Mouse (Mus musculus): Measurements from ENCODE around the gene Gm17949.
"Not testable (repeated sequence)": the region's sequence is repeated elsewhere in the genome, so short reads cannot be mapped to it uniquely, and the experiment has no call there.

Gm17949 gene

DNA sequence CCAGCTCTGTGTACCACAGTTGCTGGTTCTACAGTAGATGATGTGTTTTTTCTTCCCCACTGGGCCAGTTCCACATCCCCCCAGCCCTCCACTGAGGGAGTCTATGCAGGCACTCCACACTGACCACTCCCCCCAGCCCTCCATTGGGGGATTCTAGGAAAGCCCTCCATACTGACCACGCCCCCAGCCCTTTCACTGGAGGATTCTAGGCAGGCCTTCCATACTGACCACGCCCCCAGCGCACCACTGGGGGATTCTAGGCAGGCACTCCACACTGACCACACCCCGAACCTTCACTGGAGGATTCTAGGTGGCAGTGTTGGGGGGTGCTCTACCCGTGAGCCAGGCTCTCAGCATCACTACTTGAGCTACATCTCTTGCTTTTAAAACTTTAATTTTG, 36.1 kb downstream of the Gm17949 start:
- no peak for DNase-seq (ENCODE audit: low spot score)

DNA sequence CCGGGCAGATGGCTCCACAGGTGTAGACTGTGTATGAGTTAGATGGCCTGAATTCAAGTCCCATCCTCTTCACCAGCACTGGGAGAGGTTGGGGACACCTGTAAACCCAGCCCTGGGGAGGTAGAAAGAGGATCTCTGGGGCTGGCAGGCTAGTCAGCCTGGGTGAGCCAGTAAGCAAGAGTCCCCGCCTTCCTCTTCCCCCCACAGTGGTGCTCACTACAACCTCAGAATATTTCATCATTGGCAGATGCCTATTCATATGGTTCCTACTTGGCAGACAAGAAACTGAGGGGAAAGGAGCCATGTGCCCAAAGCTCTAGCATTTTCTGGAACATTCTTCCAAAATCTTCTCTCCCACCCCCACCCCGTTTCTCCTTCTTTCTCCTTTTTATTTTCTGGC, 37.5 kb downstream of the Gm17949 start:
- DNase-seq (ENCODE audit: low spot score) = no peak

DNA sequence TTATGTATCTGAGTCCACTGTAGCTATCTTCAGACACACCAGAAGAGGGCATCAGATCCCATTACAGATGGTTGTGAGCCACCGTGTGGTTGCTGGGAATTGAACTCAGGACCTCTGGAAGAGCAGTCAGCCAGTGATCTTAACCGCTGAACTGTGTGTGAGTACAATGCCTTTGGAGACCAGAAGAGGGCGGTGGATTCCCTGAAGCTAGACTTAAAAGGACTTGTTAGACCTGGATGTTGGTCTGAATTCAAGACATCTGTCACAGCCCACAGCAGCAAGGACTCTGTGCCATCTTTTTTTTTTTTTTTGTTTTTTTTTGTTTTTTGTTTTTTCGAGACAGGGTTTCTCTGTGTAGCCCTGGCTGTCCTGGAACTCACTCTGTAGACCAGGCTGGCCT, 40.4 kb downstream of the Gm17949 start:
- DNase-seq (ENCODE audit: low spot score) = not testable (repeated sequence)

DNA sequence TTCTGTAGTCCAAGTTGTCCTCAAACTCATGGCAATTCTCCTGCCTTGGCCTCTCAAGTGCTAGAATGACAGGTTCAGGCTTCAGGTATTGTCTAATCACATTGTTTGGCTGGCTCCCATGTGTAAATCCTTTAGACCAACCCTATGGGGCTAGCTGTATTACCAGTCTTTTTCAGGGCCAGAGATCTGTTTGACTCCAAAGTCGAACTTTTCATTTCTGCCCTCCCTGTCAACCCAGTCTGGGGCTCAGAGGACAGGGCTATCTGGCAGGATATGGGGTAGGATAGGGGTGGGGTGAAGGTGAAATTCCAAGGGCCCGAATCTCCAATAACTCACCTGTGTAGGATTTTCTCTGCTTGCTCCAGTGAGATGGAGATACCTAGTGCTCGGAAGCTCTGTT, 45.0 kb downstream of the Gm17949 start:
- DNase-seq (ENCODE audit: low spot score) = no peak

DNA sequence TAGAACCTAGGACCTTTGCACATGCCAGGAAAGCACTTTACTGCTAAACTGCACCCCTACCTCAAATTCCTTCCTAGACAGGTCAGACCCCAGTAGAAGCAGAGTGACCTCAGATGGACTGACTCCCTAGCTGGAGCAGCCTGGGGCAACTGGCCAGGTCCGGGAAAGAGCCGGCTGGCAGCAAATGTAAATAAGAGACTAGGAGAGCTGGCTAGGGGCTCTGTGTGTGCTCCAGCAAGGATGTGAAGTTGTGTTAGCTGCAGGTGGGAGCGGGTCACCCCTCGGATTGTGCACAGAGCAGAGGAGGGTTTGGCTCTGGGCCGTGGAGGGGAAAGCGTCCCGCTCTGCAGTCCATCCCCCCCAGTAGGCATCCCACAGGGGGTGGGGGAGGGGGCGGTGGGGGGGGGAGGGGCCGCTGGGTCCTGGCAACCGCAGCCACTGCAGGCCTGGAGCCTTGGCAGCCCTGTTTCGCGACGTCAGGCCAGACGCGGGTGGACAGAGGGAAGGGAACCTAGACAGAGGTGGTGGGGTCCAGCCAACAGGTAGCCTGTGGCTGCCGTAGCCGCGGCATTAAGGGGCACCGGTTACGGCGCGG, 47.7 kb downstream of the Gm17949 start, which contains the start of gene Crb3:
TSS of gene Crb3 (plus strand) at position 215 of the 595 bp plus-strand sequence.
- no peak for DNase-seq (ENCODE audit: low spot score)

DNA sequence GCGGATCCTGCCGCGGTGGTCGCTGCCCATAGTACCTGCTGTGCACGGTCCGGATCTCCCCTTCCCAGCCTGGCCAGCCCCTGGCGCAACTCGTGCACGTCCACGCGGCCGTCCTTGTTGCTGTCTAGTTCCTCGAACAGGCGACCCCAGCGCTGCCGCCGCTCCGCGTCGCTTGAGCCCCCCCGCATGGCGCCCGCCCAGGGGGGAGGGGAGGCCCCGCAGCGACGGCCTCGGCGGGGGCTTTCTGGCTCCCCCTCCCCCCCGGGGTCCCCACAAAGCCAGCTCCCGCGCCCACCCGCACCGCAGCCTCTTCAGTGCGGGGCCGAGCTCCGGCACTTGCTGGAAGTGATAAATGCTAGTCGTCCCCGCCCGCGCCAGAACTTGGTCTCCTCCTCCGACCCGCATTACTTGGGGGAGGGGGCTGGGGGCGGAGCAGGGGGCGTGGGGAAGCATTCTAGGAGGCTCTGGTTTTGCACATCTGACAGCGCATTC, 48.3 kb downstream of the Gm17949 start, which contains the start of gene Slc25a23:
TSS of gene Slc25a23 (minus strand) at position 378 of the 492 bp plus-strand sequence.
- DNase-seq (ENCODE audit: low spot score) = peak; percentile 25

DNA sequence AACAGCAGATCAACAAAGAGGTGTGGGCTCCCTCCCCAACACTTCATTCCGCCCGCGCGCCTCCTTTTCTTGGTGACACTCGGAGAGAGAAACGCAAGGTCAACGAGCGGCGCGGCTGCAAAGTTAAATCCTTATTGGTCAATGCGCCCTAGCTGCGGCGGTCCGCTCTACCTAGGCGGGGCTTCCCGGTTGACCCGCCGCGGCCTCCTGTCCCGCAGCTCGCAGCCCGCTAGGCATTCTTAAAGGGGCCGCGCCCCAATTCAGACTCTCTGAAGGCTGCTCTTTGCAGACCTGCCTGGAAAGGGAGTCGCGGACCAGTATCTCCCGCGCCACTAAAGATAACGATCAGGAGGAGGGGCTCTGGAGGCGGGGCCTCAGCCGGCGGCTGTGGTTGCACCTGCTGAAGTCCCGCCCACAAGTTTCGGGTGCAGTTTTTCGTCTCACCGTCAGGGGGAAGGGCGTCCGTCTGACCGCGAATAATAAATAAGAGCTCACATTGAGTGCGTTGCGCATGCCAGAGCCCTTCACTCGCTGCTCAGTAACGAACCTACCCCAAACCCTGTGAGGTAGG, 49.0 kb downstream of the Gm17949 start:
- DNase-seq (ENCODE audit: low spot score) = peak; percentile 90

DNA sequence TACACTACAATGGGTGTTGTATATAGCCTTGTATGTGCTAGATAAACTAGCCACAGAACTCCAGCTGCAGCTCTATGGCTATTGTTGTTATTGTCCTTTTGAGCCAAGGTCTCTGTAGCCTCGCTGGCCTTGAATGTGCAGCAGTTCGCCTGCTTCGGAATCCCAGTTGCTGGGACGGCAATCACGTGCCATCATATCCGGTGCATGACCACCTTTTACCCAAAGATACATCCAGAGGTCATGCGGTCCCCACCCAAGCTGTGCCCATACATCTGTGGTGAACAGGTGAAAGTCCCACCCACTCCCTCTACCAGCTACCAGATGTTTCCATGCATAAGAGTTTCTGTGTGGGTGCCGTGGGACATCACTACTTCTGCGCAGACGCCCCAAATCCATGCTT, 49.8 kb downstream of the Gm17949 start:
- no peak for DNase-seq (ENCODE audit: low spot score)

DNA sequence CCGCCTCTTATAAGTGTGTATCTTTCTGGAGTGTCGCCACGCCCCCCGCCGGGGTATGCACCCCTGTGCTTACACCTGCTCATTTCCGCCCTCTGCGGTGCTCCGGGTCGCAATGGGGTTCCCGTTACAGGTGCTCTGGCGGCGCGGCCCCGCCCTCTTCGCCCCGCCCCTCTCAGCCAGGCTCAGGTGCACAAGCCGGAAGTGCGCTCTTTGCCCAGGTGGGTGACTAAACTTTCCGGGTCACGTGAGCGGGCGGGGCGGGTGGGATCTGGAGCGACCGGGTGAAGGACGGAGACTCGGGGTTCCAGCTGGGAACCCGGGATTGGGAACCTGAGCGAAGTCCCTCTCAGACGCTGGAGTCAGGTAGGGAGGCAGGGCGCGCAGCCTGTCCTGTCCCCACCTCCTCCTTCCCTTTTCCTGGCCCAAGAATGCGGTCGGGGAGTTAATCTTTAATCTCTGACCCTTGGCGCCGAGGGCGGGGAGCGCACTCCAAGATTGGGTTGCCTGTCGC, 50.8 kb downstream of the Gm17949 start:
- DNase-seq (ENCODE audit: low spot score) = peak; percentile 47

DNA sequence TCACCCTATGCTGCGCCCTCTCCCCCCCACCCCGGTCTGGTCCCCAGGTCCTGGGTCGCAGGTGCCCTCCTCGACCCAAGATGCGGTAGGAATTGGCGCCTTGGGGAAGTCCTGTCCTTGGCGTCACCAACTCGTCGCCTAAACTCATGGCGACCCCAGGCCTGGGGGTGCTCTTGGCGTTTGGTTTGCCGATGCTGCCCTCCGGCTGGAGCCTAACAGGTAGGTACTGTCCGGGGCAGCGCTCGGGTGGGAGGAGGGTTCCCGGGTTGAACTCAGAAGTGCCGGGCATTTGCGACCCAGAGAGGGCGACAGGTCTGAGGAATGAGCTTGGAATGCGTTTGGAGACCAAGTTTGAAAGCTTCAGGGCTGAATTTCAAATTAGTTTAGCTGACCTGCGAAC, 51.3 kb downstream of the Gm17949 start:
- DNase-seq (ENCODE audit: low spot score) = peak; percentile 22

DNA sequence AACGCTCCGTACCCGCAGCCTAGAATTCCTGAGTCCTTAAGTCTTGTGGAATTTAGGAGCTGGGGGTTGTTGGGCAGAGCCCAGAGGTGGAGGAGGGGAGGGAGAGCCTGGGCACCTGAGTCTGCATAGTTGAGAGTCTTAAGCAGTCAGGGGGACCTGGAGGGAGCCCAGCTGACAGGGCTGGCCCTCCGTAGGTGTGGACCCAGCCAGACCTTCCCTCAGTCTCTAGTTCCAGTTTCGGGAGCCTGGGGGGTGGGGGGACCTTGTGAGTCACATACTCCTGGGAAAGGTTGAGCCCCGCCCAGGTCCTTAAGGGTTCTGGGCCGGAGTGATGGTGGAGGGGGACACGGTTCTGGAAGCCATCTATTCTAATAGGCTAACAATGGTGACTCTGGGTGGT, 51.8 kb downstream of the Gm17949 start:
- DNase-seq (ENCODE audit: low spot score) = no peak

DNA sequence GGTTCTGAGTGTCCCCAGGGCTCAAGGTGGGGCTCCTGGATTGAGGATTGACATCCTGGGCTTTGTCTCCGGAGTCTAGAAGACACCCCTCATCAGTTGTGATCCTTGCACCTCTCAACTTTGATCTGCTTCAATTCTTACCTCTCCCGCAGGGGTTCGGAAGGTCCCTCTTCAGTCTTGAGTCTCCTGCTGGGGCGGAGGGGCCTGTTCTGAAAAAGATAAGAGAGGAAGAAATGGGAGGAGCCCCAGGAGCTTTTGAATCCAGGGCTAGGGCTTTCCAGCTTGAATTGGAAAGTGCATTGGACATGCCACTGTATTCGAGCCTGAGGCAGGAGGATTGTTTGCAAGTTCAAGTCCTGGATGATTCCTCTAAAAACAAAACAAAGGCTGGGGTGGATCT, 55.6 kb downstream of the Gm17949 start:
- DNase-seq (ENCODE audit: low spot score) = no peak

DNA sequence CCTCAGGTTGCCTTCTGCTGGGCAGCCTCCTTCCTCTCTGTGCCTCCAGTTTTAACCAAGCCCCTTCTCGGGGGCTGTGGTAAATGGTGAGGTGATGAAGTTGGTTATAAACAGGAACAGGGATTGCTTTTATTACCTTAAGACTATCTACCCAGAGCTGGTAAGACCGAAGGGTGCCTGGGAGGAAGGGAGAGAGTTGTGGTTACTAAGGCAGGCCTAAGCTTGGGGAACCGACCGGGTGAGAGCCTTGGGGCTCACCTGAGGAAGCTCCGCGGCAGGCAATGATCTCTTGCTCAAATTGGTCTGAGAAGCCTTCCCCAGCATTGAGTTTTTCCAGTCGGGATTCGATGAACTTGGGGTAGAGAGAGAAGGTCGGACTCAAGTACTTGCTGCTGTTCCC, 59.0 kb downstream of the Gm17949 start:
- no peak for DNase-seq (ENCODE audit: low spot score)

DNA sequence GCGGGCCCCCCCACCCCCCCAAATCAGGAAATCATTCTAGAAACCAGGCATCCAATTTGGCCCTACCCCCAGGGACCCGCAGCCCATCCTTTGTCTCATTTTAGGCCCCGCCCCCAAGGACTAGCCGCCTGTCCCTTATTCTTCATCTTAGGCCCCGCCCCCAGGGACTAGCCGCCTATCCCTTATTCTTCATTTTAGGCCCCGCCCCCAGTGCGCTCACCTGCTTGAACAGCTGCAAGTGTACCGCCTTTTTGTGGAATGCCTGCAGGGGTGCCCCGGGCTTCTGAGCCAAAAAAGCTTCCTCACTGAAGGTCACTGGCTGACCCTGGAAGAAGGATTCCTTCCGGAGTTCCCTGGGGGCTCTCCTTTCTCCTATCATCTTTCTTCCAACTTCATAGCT, 59.4 kb downstream of the Gm17949 start:
- no peak for DNase-seq (ENCODE audit: low spot score)

Measured in urinary bladder, postnatal 25 days (tissue).